Mouse (Mus musculus): ENCODE measurements around the gene Gm21977.
"Not testable (repeated sequence)": the region's sequence is repeated elsewhere in the genome, so short reads cannot be mapped to it uniquely, and the experiment has no call there.

The Gm21977 gene

DNA sequence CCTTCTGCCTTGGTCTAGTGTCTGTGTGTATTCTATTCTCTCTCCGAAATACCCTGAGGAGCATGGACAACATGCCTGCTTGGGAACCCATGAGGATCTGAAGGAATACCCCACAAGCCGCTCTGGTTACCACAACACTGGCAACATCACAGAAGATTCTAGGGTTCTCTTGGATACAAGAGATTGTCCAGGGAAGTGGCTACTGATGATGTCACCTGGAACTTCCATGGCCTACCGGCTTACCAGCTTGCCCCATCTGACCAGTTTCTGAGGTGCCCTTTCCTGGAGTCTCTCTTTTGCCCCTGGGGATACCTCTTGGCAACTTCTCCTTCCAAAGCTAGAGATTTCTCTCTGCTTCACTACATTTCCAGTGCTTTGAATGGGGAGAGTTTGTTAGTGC lies at the start of gene Gm21977:
Gene Gm21977 (minus strand): TSS at position 101 of the 400 bp plus-strand sequence.
- DNase-seq (ENCODE audit: low spot score), result not testable (repeated sequence)
